Mouse (Mus musculus) forelimb bud, embryonic 11.5 days (tissue): ENCODE measurements around the gene Syn3.
"Not testable (repeated sequence)": the region's sequence is repeated elsewhere in the genome, so short reads cannot be mapped to it uniquely, and the experiment has no call there.

ENCODE experiments used
- DNase-seq: peaks from one replicate; pipeline ENCODE4 v3.0.0-alpha.2; 2012; ENCODE audit warnings: low read depth, low spot score

Syn3 gene

GRCm38 (mm10) chr10:86155344-86155743 is 343.4 kb downstream of the Syn3 start:
- no peak for DNase-seq

- DNase-seq: no peak
Observed at GRCm38 (mm10) chr10:86153221-86153620, 345.5 kb downstream of the Syn3 start.

- DNase-seq: no peak
Observed at GRCm38 (mm10) chr10:86151357-86151756, 347.3 kb downstream of the Syn3 start.

- no peak for DNase-seq
Observed at GRCm38 (mm10) chr10:86150076-86150475, 348.6 kb downstream of the Syn3 start.

GRCm38 (mm10) chr10:86149029-86149818 is 349.5 kb downstream of the Syn3 start:
- no peak for DNase-seq

GRCm38 (mm10) chr10:86139061-86139681 is 359.5 kb downstream of the Syn3 start:
- DNase-seq: no peak

GRCm38 (mm10) chr10:86137589-86138173 is 361.0 kb downstream of the Syn3 start:
- DNase-seq: no peak

GRCm38 (mm10) chr10:86137106-86137505 is 361.6 kb downstream of the Syn3 start:
- no peak for DNase-seq

- no peak for DNase-seq
Observed at GRCm38 (mm10) chr10:86136249-86136648, 362.4 kb downstream of the Syn3 start.

- DNase-seq: no peak
Observed at GRCm38 (mm10) chr10:86134848-86135247, 363.8 kb downstream of the Syn3 start.

GRCm38 (mm10) chr10:86134336-86134735 is 364.4 kb downstream of the Syn3 start:
- DNase-seq: no peak

- DNase-seq: no peak
Observed at GRCm38 (mm10) chr10:86132420-86132956, 366.2 kb downstream of the Syn3 start.

- DNase-seq: no peak
Observed at GRCm38 (mm10) chr10:86129046-86129445, 369.6 kb downstream of the Syn3 start.

GRCm38 (mm10) chr10:86126478-86126877 is 372.2 kb downstream of the Syn3 start:
- no peak for DNase-seq

GRCm38 (mm10) chr10:86125421-86125820 is 373.3 kb downstream of the Syn3 start:
- no peak for DNase-seq

- no peak for DNase-seq
Observed at GRCm38 (mm10) chr10:86124115-86124514, 374.6 kb downstream of the Syn3 start.

- DNase-seq: no peak
Observed at GRCm38 (mm10) chr10:86123224-86123623, 375.5 kb downstream of the Syn3 start.

GRCm38 (mm10) chr10:86122456-86122855 is 376.2 kb downstream of the Syn3 start:
- not testable (repeated sequence) for DNase-seq

- DNase-seq: no peak
Observed at GRCm38 (mm10) chr10:86116268-86116667, 382.4 kb downstream of the Syn3 start.

- no peak for DNase-seq
Observed at GRCm38 (mm10) chr10:86114431-86114848, 384.3 kb downstream of the Syn3 start.

- no peak for DNase-seq
Observed at GRCm38 (mm10) chr10:86108797-86109196, 389.9 kb downstream of the Syn3 start.

- no peak for DNase-seq
Observed at GRCm38 (mm10) chr10:86107681-86108080, 391.0 kb downstream of the Syn3 start.
